Mouse (Mus musculus): ENCODE results near the gene St3gal2. TPM values are rescaled to one million over a fixed set of nuclear protein-coding genes. Genes with fewer than 3 reads are reported as not detected.
A peak's percentile ranks its signal among the peaks of the same experiment; 100 is the strongest.

The St3gal2 gene
- polyA plus RNA-seq, 1 experiment, result 29.4 TPM

- TF ChIP-seq CTCF (IDR thresholded peaks at IDR 0.05; ENCODE audit: control insufficient read depth, insufficient read depth, low read length) (no peak), POLR2A (IDR thresholded peaks at IDR 0.05; ENCODE audit: borderline replicate concordance, control insufficient read depth, low read depth, low read length) (no peak)
- H3K4me3 ChIP-seq (replicated peaks; ENCODE audit: control insufficient read depth, low read depth, low read length), result no peak overlapping the region
- no peaks in the 10 kb centered on the region for H3K4me1 ChIP-seq (ENCODE audit: control insufficient read depth, insufficient read depth, low read length)
- H3K27ac ChIP-seq (ENCODE audit: control insufficient read depth, insufficient read depth, low read depth, low read length, poor library complexity), result no peak overlapping the region
- 92% methylated on average over 16 of the region's 16 CpGs for WGBS
Measured at GRCm38 (mm10) chr8:110888860-110889259, 30.9 kb upstream of the St3gal2 start.

GRCm38 (mm10) chr8:110889904-110890470 is 29.7 kb upstream of the St3gal2 start:
- H3K4me3 ChIP-seq (replicated peaks; ENCODE audit: control insufficient read depth, low read depth, low read length), result no peak overlapping the region
- 85% methylated on average over 12 of the region's 12 CpGs for WGBS
- 0 out of 2 replicates have a peak, but pooled peaks cover 1% of the 10 kb centered on the region for H3K4me1 ChIP-seq (ENCODE audit: control insufficient read depth, insufficient read depth, low read length)
- no peak overlapping the region for H3K27ac ChIP-seq (ENCODE audit: control insufficient read depth, insufficient read depth, low read depth, low read length, poor library complexity)
- no peak for TF ChIP-seq POLR2A (IDR thresholded peaks at IDR 0.05; ENCODE audit: borderline replicate concordance, control insufficient read depth, low read depth, low read length)
- no peak for TF ChIP-seq CTCF (IDR thresholded peaks at IDR 0.05; ENCODE audit: control insufficient read depth, insufficient read depth, low read length)

- H3K4me1 ChIP-seq (ENCODE audit: control insufficient read depth, insufficient read depth, low read length), result 0 out of 2 replicates have a peak, but pooled peaks cover 2% of the 10 kb centered on the region
- H3K27ac ChIP-seq (ENCODE audit: control insufficient read depth, insufficient read depth, low read depth, low read length, poor library complexity), result no peak overlapping the region
- no peak overlapping the region for H3K4me3 ChIP-seq (replicated peaks; ENCODE audit: control insufficient read depth, low read depth, low read length)
- 88% methylated on average over 7 of the region's 7 CpGs for WGBS
- TF ChIP-seq POLR2A (IDR thresholded peaks at IDR 0.05; ENCODE audit: borderline replicate concordance, control insufficient read depth, low read depth, low read length) (no peak), CTCF (IDR thresholded peaks at IDR 0.05; ENCODE audit: control insufficient read depth, insufficient read depth, low read length) (no peak)
Measured at GRCm38 (mm10) chr8:110892040-110892439, 27.7 kb upstream of the St3gal2 start.

- 0 out of 2 replicates have a peak, but pooled peaks cover 2% of the 10 kb centered on the region for H3K4me1 ChIP-seq (ENCODE audit: control insufficient read depth, insufficient read depth, low read length)
- no peak overlapping the region for H3K4me3 ChIP-seq (replicated peaks; ENCODE audit: control insufficient read depth, low read depth, low read length)
- no peak overlapping the region for H3K27ac ChIP-seq (ENCODE audit: control insufficient read depth, insufficient read depth, low read depth, low read length, poor library complexity)
- WGBS, result 73% methylated on average over 2 of the region's 2 CpGs
- TF ChIP-seq CTCF (IDR thresholded peaks at IDR 0.05; ENCODE audit: control insufficient read depth, insufficient read depth, low read length) (no peak), POLR2A (IDR thresholded peaks at IDR 0.05; ENCODE audit: borderline replicate concordance, control insufficient read depth, low read depth, low read length) (no peak)
Measured at GRCm38 (mm10) chr8:110892913-110893312, 26.8 kb upstream of the St3gal2 start.

GRCm38 (mm10) chr8:110894851-110895250 is 24.9 kb upstream of the St3gal2 start:
- WGBS, result 73% methylated on average over 10 of the region's 10 CpGs
- TF ChIP-seq CTCF (IDR thresholded peaks at IDR 0.05; ENCODE audit: control insufficient read depth, insufficient read depth, low read length), result no peak
- no peak for TF ChIP-seq POLR2A (IDR thresholded peaks at IDR 0.05; ENCODE audit: borderline replicate concordance, control insufficient read depth, low read depth, low read length)

GRCm38 (mm10) chr8:110895254-110895653 is 24.5 kb upstream of the St3gal2 start:
- TF ChIP-seq POLR2A (IDR thresholded peaks at IDR 0.05; ENCODE audit: borderline replicate concordance, control insufficient read depth, low read depth, low read length) (no peak), CTCF (IDR thresholded peaks at IDR 0.05; ENCODE audit: control insufficient read depth, insufficient read depth, low read length) (no peak)
- 54% methylated on average over 9 of the region's 9 CpGs for WGBS

More at GRCm38 (mm10) chr8:110894851-110895250, 24.9 kb upstream of the St3gal2 start:
- Histone ChIP-seq H3K4me1 (ENCODE audit: control insufficient read depth, insufficient read depth, low read length) (0 out of 2 replicates have a peak, but pooled peaks cover 2% of the 10 kb centered on the region), H3K4me3 (replicated peaks; ENCODE audit: control insufficient read depth, low read depth, low read length) (peak overlapping the region; percentile 15), H3K27ac (ENCODE audit: control insufficient read depth, insufficient read depth, low read depth, low read length, poor library complexity) (peak overlapping the region; percentile 14; the same call in 1 of the 2 replicates)

GRCm38 (mm10) chr8:110895812-110896211 is 23.9 kb upstream of the St3gal2 start:
- no peak overlapping the region for H3K4me3 ChIP-seq (replicated peaks; ENCODE audit: control insufficient read depth, low read depth, low read length)
- peak overlapping the region; percentile 68 for H3K27ac ChIP-seq (ENCODE audit: control insufficient read depth, insufficient read depth, low read depth, low read length, poor library complexity)
- WGBS, result 74% methylated on average over 13 of the region's 13 CpGs
- H3K4me1 ChIP-seq (ENCODE audit: control insufficient read depth, insufficient read depth, low read length), result 0 out of 2 replicates have a peak, but pooled peaks cover 2% of the 10 kb centered on the region
- TF ChIP-seq CTCF (IDR thresholded peaks at IDR 0.05; ENCODE audit: control insufficient read depth, insufficient read depth, low read length), result no peak

More at GRCm38 (mm10) chr8:110895254-110895653, 24.5 kb upstream of the St3gal2 start:
- H3K27ac ChIP-seq (ENCODE audit: control insufficient read depth, insufficient read depth, low read depth, low read length, poor library complexity), result peak overlapping the region; percentile 68
- H3K4me1 ChIP-seq (ENCODE audit: control insufficient read depth, insufficient read depth, low read length), result 0 out of 2 replicates have a peak, but pooled peaks cover 2% of the 10 kb centered on the region
- peak overlapping the region; percentile 15 for H3K4me3 ChIP-seq (replicated peaks; ENCODE audit: control insufficient read depth, low read depth, low read length)

GRCm38 (mm10) chr8:110897495-110897894 is 22.2 kb upstream of the St3gal2 start:
- TF ChIP-seq POLR2A (IDR thresholded peaks at IDR 0.05; ENCODE audit: borderline replicate concordance, control insufficient read depth, low read depth, low read length) (no peak), CTCF (IDR thresholded peaks at IDR 0.05; ENCODE audit: control insufficient read depth, insufficient read depth, low read length) (no peak)
- Histone ChIP-seq H3K4me3 (replicated peaks; ENCODE audit: control insufficient read depth, low read depth, low read length) (no peak overlapping the region), H3K27ac (ENCODE audit: control insufficient read depth, insufficient read depth, low read depth, low read length, poor library complexity) (no peak overlapping the region), H3K4me1 (ENCODE audit: control insufficient read depth, insufficient read depth, low read length) (0 out of 2 replicates have a peak, but pooled peaks cover 2% of the 10 kb centered on the region)
- 89% methylated on average over 6 of the region's 6 CpGs for WGBS

Measured in bone marrow, adult 2 months (tissue).